Mouse (Mus musculus): ENCODE results near the gene Tmem120b. TPM values are rescaled to one million over a fixed set of nuclear protein-coding genes. Genes with fewer than 3 reads are reported as not detected.

Gene Tmem120b
- total RNA-seq, 2 experiments from 2014 or later, result 17.8 to 19.6 TPM

- no peak for DNase-seq (ENCODE audit: low spot score in 2 of 2)
- TF ChIP-seq CTCF (conservative IDR thresholded peaks at IDR 0.05), result no peak
Observed at GRCm38 (mm10) chr5:123137044-123137909, 69.1 kb downstream of the Tmem120b start.

DNA sequence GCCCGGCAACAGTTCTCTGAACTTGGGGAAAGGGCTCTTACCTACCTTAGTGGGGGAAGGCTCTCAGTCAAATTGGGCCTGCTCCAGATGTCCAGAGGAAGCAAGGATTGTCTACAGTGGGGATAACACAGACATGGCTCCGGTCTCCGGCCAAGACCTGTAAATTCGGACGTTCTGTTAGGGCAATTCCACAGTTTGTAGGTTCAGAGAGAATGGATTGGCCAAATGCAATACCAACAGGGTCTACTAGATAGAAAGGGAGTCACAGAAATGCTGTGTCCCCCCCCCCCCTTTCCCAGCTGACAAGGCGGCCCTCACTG, 69.7 kb downstream of the Tmem120b start:
- no peak for DNase-seq (ENCODE audit: low spot score in 2 of 2)
- peak overlapping the region; percentile 76 for H3K4me3 ChIP-seq
- TF ChIP-seq CTCF (conservative IDR thresholded peaks at IDR 0.05), result no peak
- H3K27ac ChIP-seq, result peak overlapping the region; percentile 100

More at GRCm38 (mm10) chr5:123137044-123137909, 69.1 kb downstream of the Tmem120b start:
- peak overlapping the region; percentile 76 for H3K4me3 ChIP-seq
- H3K27ac ChIP-seq, result peak overlapping the region; percentile 100

DNA sequence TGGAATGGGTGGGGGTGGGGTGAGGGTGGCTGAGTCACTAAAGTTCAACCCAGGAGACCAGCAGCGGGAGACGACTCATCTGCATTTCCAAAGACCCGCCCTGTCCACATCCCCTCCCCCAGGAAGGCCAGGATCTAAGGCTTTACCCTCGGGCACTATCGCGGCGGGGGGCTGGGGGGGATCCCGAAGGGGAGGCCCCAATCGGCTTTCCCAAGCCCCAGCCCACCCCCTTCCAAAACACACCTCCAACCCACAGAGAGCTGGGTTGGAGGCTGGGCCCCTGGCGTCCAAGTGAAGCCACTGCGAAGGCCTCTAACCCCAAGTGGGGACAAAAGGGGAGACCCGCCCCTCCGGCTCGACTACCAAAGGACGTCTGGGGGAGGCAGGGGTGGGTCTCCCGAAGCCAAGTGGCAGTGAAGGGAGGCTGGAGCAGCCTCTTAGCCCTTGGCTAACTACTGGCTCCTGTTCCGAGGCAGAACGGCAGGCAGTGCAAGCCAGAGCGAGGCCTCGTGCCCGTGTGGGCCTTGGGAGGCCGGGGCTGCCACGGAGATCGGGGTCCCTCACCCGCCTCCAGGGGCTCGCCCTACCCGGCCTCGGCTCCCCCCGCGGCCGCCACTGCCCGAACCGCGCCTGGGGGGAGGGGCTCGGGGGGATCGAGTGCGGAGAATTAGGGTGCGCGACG, 70.2 kb downstream of the Tmem120b start:
- DNase-seq (ENCODE audit: low spot score in 2 of 2), result no peak
- peak overlapping the region; percentile 76 for H3K4me3 ChIP-seq
- H3K27ac ChIP-seq, result peak overlapping the region; percentile 100
- peak; percentile 50 for TF ChIP-seq CTCF (conservative IDR thresholded peaks at IDR 0.05)

DNA sequence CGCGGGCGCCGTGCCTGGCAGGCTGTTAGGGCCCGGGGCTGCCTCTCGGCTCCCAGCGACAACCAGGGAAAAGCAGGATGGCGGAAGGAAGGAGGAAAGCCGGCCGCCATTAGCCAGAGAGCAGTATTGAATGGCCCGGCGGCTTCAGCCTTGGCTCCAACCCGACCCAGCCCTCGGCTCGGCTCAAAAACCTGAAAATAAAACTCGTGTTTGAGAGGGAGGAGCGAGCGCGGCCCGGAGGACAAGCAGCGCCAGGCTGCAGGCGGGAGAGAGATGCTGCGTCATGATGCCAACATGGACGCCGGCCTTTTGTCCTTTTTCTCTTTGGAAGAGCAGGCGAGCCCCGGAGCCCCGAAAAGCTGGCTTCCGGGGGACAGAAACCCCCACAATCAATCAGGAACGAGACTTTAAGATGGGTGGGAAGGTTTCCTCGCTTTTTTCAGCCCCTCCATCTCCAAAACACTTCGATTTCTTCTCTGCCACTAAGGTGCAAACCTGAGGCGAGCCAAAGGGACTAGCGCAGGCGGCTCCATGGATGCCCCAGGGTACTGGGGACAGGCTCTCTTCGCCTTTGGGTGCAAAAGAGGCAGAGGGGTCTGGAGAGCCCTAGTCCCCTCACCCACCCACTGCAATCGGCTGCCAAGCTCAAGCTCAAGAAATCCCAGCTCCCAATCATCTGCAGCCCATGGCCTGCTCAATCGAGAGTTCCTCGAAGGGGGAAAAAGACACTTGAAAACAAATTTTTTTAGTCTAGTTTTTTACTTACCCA, 70.9 kb downstream of the Tmem120b start:
- TF ChIP-seq CTCF (conservative IDR thresholded peaks at IDR 0.05), result no peak
- Histone ChIP-seq H3K27ac (peak overlapping the region; percentile 100), H3K4me3 (peak overlapping the region; percentile 76)
- peak; percentile 82 to 88 for DNase-seq (ENCODE audit: low spot score in 2 of 2)

DNA sequence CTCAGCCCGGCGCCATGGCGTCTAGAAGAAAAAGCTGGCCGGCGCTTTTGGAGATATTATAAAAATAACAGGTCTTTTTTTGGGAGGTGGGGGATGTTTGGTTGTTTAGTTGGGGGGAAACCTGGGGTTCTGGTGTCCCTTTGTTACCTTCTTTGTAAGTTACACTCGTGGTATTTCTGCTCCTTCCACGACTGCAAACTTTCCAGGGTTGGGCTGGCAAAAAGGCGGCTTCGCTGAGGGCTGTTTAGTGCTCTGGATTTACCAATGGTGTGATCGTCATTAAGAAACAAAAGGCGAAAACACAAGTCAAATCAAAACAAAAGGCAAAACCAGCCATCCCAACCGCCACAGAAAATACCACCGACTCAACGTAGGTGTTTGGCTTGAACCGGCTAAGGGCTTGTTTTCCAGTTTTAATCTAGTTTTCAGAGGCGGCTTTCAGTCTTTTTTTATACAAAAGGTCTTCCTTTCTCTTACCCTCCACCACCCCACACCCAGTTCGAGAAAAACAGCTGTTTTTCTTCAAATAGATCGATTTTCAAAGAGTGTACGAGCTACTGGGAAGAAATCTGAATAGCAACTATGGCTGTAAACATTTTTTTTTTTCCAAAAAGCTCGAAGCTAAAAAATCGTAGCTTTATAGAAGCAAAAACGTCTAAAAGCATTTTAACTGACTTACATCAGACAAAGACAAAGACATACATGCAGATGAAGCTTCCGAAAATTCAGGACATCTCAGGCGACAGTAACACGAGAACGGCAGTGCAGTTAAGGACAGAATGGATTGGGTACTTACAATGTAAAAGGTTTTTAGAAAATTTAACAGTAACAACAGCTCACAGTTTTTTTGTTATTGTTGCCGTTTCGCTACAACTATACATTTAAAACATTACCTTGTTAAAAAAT, 71.8 kb downstream of the Tmem120b start:
- no peak for TF ChIP-seq CTCF (conservative IDR thresholded peaks at IDR 0.05)
- H3K4me3 ChIP-seq, result peak overlapping the region; percentile 76
- DNase-seq (ENCODE audit: low spot score in 2 of 2), result no peak
- peak overlapping the region; percentile 100 for H3K27ac ChIP-seq

GRCm38 (mm10) chr5:123140694-123141554, 72.7 kb downstream of the Tmem120b start:
- TF ChIP-seq CTCF (conservative IDR thresholded peaks at IDR 0.05), result no peak
- peak; percentile 93 to 94 for DNase-seq (ENCODE audit: low spot score in 2 of 2)

GRCm38 (mm10) chr5:123141555-123142160, 73.4 kb downstream of the Tmem120b start:
- TF ChIP-seq CTCF (conservative IDR thresholded peaks at IDR 0.05), result no peak
- Histone ChIP-seq H3K27ac (peak overlapping the region; percentile 100), H3K4me3 (peak overlapping the region; percentile 76)
- peak in 1 of 2 experiments; percentile 58 for DNase-seq (ENCODE audit: low spot score in 2 of 2)

More at GRCm38 (mm10) chr5:123140694-123141554, 72.7 kb downstream of the Tmem120b start:
- Histone ChIP-seq H3K4me3 (peak overlapping the region; percentile 76), H3K27ac (peak overlapping the region; percentile 100)

GRCm38 (mm10) chr5:123142161-123143157, 74.2 kb downstream of the Tmem120b start, which contains the start of gene Setd1b:
TSS of gene Setd1b (plus strand) at chr5:123142193.
- peak within 1 kb of the TSS; percentile 76 for H3K4me3 ChIP-seq
- peak within 1 kb of the TSS; percentile 100 for H3K27ac ChIP-seq
- peak; percentile 30; the same call in 1 of the 2 replicates for TF ChIP-seq CTCF (conservative IDR thresholded peaks at IDR 0.05)
- no peak for DNase-seq (ENCODE audit: low spot score in 2 of 2)

GRCm38 (mm10) chr5:123143251-123143970, 75.2 kb downstream of the Tmem120b start:
- TF ChIP-seq CTCF (conservative IDR thresholded peaks at IDR 0.05), result no peak
- H3K27ac ChIP-seq, result peak overlapping the region; percentile 100
- H3K4me3 ChIP-seq, result peak overlapping the region; percentile 76
- DNase-seq (ENCODE audit: low spot score in 2 of 2), result no peak

All from layer of hippocampus, adult 2 months (tissue).